Mouse (Mus musculus) cortical plate, adult 2 months (tissue): ENCODE measurements at regions not wholly inside any gene's neighbourhood (a gene's known extent, or its start where the extent isn't known, plus 50 kb on each side); places are given as distances from the start of the nearest gene placed in this dataset.

Experiments used
- CTCF ChIP-seq: fragments of 200-500 bp; IDR thresholded peaks from 2 replicates; pipeline ENCODE4 v1.5.1; 2011; ENCODE audit warnings: mild to moderate bottlenecking, control low read depth, low read length; ENCODE audit not compliant: insufficient read depth; ENCODE audit errors: extremely low read depth
- POLR2A ChIP-seq: fragments of 200-500 bp; IDR thresholded peaks from 2 replicates; pipeline ENCODE4 v1.6.1; 2011; ENCODE audit warnings: mild to moderate bottlenecking, low read length, control low read depth; ENCODE audit not compliant: insufficient read depth; ENCODE audit errors: extremely low read depth

- TF ChIP-seq CTCF (no peak), POLR2A (no peak)
These were observed 175.3 kb downstream of the Slc30a10 start for GRCm38 (mm10) chr1:185629976-185630375.
